Mouse (Mus musculus) limb, embryonic 14.5 days (tissue): ENCODE data around the gene Prr11. TPM values are rescaled to one million over a fixed set of nuclear protein-coding genes. Genes with fewer than 3 reads are reported as not detected.

Experiments
- ATAC-seq: fragments of 200-750 bp; cut with Nextera tagmentation; 2 replicates; pipeline ENCODE4 v1.8.0; 2017; ENCODE audit warnings: low read depth, moderate number of reproducible peaks, moderate TSS enrichment; ENCODE audit not compliant: low FRiP score
- DNase-seq: peaks from one replicate; pipeline ENCODE4 v3.0.0-alpha.2; 2015; ENCODE audit warnings: low spot score
- H3K27ac ChIP-seq: fragments of 300-500 bp; sonication (generic); replicated peaks from 2 replicates; pipeline ENCODE4 v1.5.1; 2014; ENCODE audit warnings: low read depth, mild to moderate bottlenecking, low read length, moderate library complexity, mixed read lengths
- H3K27me3 ChIP-seq: fragments of 300-500 bp; sonication (generic); 2 replicates; pipeline ENCODE4 v1.6.1; 2014; ENCODE audit warnings: low read length, mixed read lengths; ENCODE audit not compliant: control insufficient read depth, insufficient read depth
- H3K36me3 ChIP-seq: fragments of 300-500 bp; sonication (generic); 2 replicates; pipeline ENCODE4 v1.6.1; 2014; ENCODE audit warnings: mild to moderate bottlenecking, low read length, moderate library complexity, mixed read lengths; ENCODE audit not compliant: control insufficient read depth, insufficient read depth
- H3K4me1 ChIP-seq: fragments of 300-500 bp; sonication (generic); 2 replicates; pipeline ENCODE4 v1.6.1; 2014; ENCODE audit warnings: antibody characterized with exemption, low read length, mixed read lengths; ENCODE audit not compliant: control insufficient read depth, insufficient read depth
- H3K4me2 ChIP-seq: fragments of 300-500 bp; sonication (generic); replicated peaks from 2 replicates; pipeline ENCODE4 v1.6.1; 2014; ENCODE audit warnings: low read depth, mild to moderate bottlenecking, low read length, moderate library complexity; ENCODE audit not compliant: severe bottlenecking
- H3K4me3 ChIP-seq: fragments of 300-500 bp; sonication (generic); replicated peaks from 2 replicates; pipeline ENCODE4 v1.5.1; 2014; ENCODE audit warnings: low read length
- H3K9ac ChIP-seq: fragments of 300-500 bp; sonication (generic); 2 replicates; pipeline ENCODE4 v1.6.1; 2014; ENCODE audit warnings: mild to moderate bottlenecking, low read depth, low read length, moderate library complexity; ENCODE audit not compliant: severe bottlenecking
- H3K9me3 ChIP-seq: fragments of 300-500 bp; sonication (generic); 2 replicates; pipeline ENCODE4 v1.6.1; 2016; ENCODE audit warnings: low read length; ENCODE audit not compliant: control insufficient read depth
- POLR2A ChIP-seq: fragments of 200-500 bp; IDR thresholded peaks from 2 replicates; pipeline ENCODE4 v1.8.0; 2012; ENCODE audit warnings: inconsistent platforms, mild to moderate bottlenecking, moderate library complexity, borderline replicate concordance; ENCODE audit not compliant: insufficient read depth, insufficient read length; ENCODE audit errors: extremely low read depth
- WGBS: fragments of 180-500 bp; shearing (Covaris S2); extraction: QIAGEN DNeasy Blood & Tissue Kit; methylation state at CpG from one replicate; pipeline ENCODE4 v1.1.7; 2014; 5-methylcytosine and 5-hydroxymethylcytosine counted together
- microRNA counts: library from miRNA; unstranded; fragments of <30 nt; microRNA quantifications from one replicate; lab custom pipeline; 2016
- microRNA-seq: library from miRNA; unstranded; fragments of <30 nt; microRNA quantifications from one replicate; pipeline ENCODE4, GENCODE M21; 2016
- polyA plus RNA-seq, 2 experiments: library from polyadenylated mRNA; depleted of rRNA in 1 of 2; stranded (reverse) in 1 of 2; unstranded in 1 of 2; fragments of >200 nt; fragmentation: Nextera tagmentation in 1 of 2; extraction: Ambion mirVana in 1 of 2; gene quantifications; 2 replicates each; pipeline versions ENCODE4 v1.2.1 to v1.2.3; 2012 to 2014

Gene Prr11
- polyA plus RNA-seq, 2 experiments = 9.9 to 16.0 TPM

GRCm38 (mm10) chr11:87043052-87043451 lies 65.5 kb downstream of the Prr11 start:
- no peak for TF ChIP-seq POLR2A
- Histone ChIP-seq H3K9me3 (no peaks in the 10 kb centered on the region), H3K36me3 (peaks cover 31% of the 10 kb centered on the region)

GRCm38 (mm10) chr11:87039307-87039963 lies 69.1 kb downstream of the Prr11 start:
- no peaks in the 10 kb centered on the region for H3K4me1 ChIP-seq
- ATAC-seq = no peak
- no peak overlapping the region for H3K4me2 ChIP-seq
- no peak overlapping the region for H3K4me3 ChIP-seq
- no peaks in the 10 kb centered on the region for H3K9me3 ChIP-seq
- TF ChIP-seq POLR2A = no peak
- no peak for DNase-seq
- peaks cover 24% of the 10 kb centered on the region for H3K36me3 ChIP-seq
- no peaks in the 10 kb centered on the region for H3K27me3 ChIP-seq
- no peak overlapping the region for H3K27ac ChIP-seq
- no peak overlapping the region for H3K9ac ChIP-seq
- 69% methylated on average over 9 of the region's 9 CpGs for WGBS

More at GRCm38 (mm10) chr11:87043052-87043451, 65.5 kb downstream of the Prr11 start:
- Histone ChIP-seq H3K4me1 (no peaks in the 10 kb centered on the region), H3K27me3 (no peaks in the 10 kb centered on the region), H3K4me3 (no peak overlapping the region), H3K27ac (no peak overlapping the region), H3K4me2 (no peak overlapping the region), H3K9ac (no peak overlapping the region)
- no peak for DNase-seq
- no peak for ATAC-seq
- 81% methylated on average over 3 of the region's 3 CpGs for WGBS

MicroRNAs encoded within 50 kb of the gene (microRNA counts, 519-probe panel; counts per million panel counts)
- microRNA mmu-miR-301a (lab: Ali Mortazavi, UCI) = 4,413 counts per million, percentile 88 among the panel's probes with 10 or more counts

Small RNAs within 50 kb of the gene (microRNA-seq; reads per million reads assigned to microRNA genes)
- 1,633 reads per million, percentile 76 among the genes with 10 or more reads in this experiment for gene Mir301

Other genes with a start within 250 kb of the Prr11 start
- 9.2 TPM in 2 replicates for gene Ypel2, start 115.0 kb downstream of the Prr11 start, polyA plus RNA-seq (2012; rRNA removed)
- 6.8 and 8.4 TPM in 2 replicates for gene Ypel2, start 115.0 kb downstream of the Prr11 start, polyA plus RNA-seq (2014; fragmentation: Nextera tagmentation; extraction: Ambion mirVana)
- gene Gdpd1, start 34.6 kb downstream of the Prr11 start, polyA plus RNA-seq (2012; rRNA removed) = 8.1 and 8.8 TPM in 2 replicates
- gene Gdpd1, start 34.6 kb downstream of the Prr11 start, polyA plus RNA-seq (2014; fragmentation: Nextera tagmentation; extraction: Ambion mirVana) = 19.3 and 22.0 TPM in 2 replicates
- 18.6 and 19.5 TPM in 2 replicates for gene Smg8, start 21.9 kb downstream of the Prr11 start, polyA plus RNA-seq (2012; rRNA removed)
- 20.3 and 21.5 TPM in 2 replicates for gene Smg8, start 21.9 kb downstream of the Prr11 start, polyA plus RNA-seq (2014; fragmentation: Nextera tagmentation; extraction: Ambion mirVana)
- gene Ska2, start 526 bp upstream of the Prr11 start, polyA plus RNA-seq (2012; rRNA removed) = 56.9 and 58.2 TPM in 2 replicates
- gene Ska2, start 526 bp upstream of the Prr11 start, polyA plus RNA-seq (2014; fragmentation: Nextera tagmentation; extraction: Ambion mirVana) = 50.6 and 56.4 TPM in 2 replicates
- gene Trim37, start 18.4 kb upstream of the Prr11 start, polyA plus RNA-seq (2012; rRNA removed) = 9.6 and 12.3 TPM in 2 replicates
- gene Trim37, start 18.4 kb upstream of the Prr11 start, polyA plus RNA-seq (2014; fragmentation: Nextera tagmentation; extraction: Ambion mirVana) = 21.9 and 25.1 TPM in 2 replicates